Mouse (Mus musculus): Measurements from ENCODE around the gene Pcnx2. TPM values are rescaled to one million over a fixed set of nuclear protein-coding genes. Genes with fewer than 3 reads are reported as not detected.

Pcnx2 gene
- polyA plus RNA-seq, 1 experiment = 0.45 TPM

DNA sequence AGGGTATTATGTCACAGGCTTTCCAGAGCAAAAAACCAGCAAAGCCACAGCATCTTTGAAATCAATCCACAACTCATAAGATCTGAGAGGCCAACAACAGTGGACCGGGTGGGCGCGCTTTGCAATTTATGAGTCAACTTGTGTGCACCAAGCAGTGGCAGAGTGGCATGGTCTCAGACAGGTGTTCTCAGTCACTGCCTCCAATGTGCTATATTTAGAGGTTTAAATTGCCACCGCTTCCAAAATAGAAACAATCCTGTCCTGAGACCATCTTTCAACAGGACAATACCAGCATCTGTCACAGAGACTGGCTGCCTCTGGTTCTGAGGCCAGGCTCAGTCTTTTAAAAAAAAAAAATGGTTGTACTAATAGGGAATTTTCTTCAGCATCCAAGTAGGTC lies 42.0 kb downstream of the Pcnx2 start:
- H3K36me3 ChIP-seq (ENCODE audit: control insufficient read depth, insufficient read depth, low read length, poor library complexity, severe bottlenecking) = no peaks in the 10 kb centered on the region
- H3K9ac ChIP-seq (ENCODE audit: low read depth, poor library complexity, severe bottlenecking) = no peak overlapping the region
- no peaks in the 10 kb centered on the region for H3K9me3 ChIP-seq (replicated peaks; ENCODE audit: control insufficient read depth, insufficient read depth, low read length, poor library complexity, severe bottlenecking)
- no peak overlapping the region for H3K27ac ChIP-seq (ENCODE audit: insufficient read depth, low read length)
- H3K4me3 ChIP-seq (ENCODE audit: low read depth, low read length) = no peak overlapping the region
- no peaks in the 10 kb centered on the region for H3K27me3 ChIP-seq (ENCODE audit: control insufficient read depth, insufficient read depth, low read length, poor library complexity, severe bottlenecking)
- TF ChIP-seq EP300 (IDR thresholded peaks at IDR 0.05; ENCODE audit: insufficient read depth, low read depth, low read length) = no peak
- no peak for TF ChIP-seq POLR2A (IDR thresholded peaks at IDR 0.05; ENCODE audit: insufficient read depth, low read length)
- no peak for TF ChIP-seq CTCF (IDR thresholded peaks at IDR 0.05; ENCODE audit: low read depth, low read length)
- no peaks in the 10 kb centered on the region for H3K4me1 ChIP-seq (ENCODE audit: control insufficient read depth, insufficient read depth, low read length)

DNA sequence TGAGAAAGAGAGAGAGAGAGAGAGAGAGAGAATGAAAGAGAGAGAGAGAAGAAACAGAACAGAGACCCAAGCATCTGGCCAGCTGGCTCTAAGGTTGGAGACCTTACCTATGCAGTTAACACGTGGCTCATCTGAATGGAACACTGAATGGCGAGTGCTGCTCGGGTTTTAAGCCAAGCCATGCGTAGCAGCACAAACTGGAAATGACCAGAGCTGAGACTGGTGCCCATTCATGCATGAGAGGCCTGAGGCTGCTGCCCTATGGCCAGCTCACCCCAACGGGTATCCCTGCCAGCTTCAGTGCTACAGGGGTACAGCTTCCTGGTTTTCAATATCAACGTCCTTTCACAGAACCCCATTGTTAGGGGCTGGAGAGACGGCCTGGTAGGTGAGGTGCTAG lies 43.7 kb downstream of the Pcnx2 start:
- Histone ChIP-seq H3K27ac (ENCODE audit: insufficient read depth, low read length) (no peak overlapping the region), H3K27me3 (ENCODE audit: control insufficient read depth, insufficient read depth, low read length, poor library complexity, severe bottlenecking) (no peaks in the 10 kb centered on the region), H3K4me1 (ENCODE audit: control insufficient read depth, insufficient read depth, low read length) (no peaks in the 10 kb centered on the region), H3K36me3 (ENCODE audit: control insufficient read depth, insufficient read depth, low read length, poor library complexity, severe bottlenecking) (no peaks in the 10 kb centered on the region), H3K9ac (ENCODE audit: low read depth, poor library complexity, severe bottlenecking) (no peak overlapping the region), H3K9me3 (replicated peaks; ENCODE audit: control insufficient read depth, insufficient read depth, low read length, poor library complexity, severe bottlenecking) (no peaks in the 10 kb centered on the region), H3K4me3 (ENCODE audit: low read depth, low read length) (no peak overlapping the region)
- TF ChIP-seq POLR2A (IDR thresholded peaks at IDR 0.05; ENCODE audit: insufficient read depth, low read length) (no peak), EP300 (IDR thresholded peaks at IDR 0.05; ENCODE audit: insufficient read depth, low read depth, low read length) (no peak), CTCF (IDR thresholded peaks at IDR 0.05; ENCODE audit: low read depth, low read length) (no peak)

- no peak overlapping the region for H3K4me3 ChIP-seq (ENCODE audit: low read depth, low read length)
- TF ChIP-seq CTCF (IDR thresholded peaks at IDR 0.05; ENCODE audit: low read depth, low read length) = no peak
- TF ChIP-seq POLR2A (IDR thresholded peaks at IDR 0.05; ENCODE audit: insufficient read depth, low read length) = no peak
- no peak for TF ChIP-seq EP300 (IDR thresholded peaks at IDR 0.05; ENCODE audit: insufficient read depth, low read depth, low read length)
- H3K36me3 ChIP-seq (ENCODE audit: control insufficient read depth, insufficient read depth, low read length, poor library complexity, severe bottlenecking) = no peaks in the 10 kb centered on the region
- no peaks in the 10 kb centered on the region for H3K4me1 ChIP-seq (ENCODE audit: control insufficient read depth, insufficient read depth, low read length)
- H3K9me3 ChIP-seq (replicated peaks; ENCODE audit: control insufficient read depth, insufficient read depth, low read length, poor library complexity, severe bottlenecking) = no peaks in the 10 kb centered on the region
- H3K9ac ChIP-seq (ENCODE audit: low read depth, poor library complexity, severe bottlenecking) = no peak overlapping the region
- H3K27me3 ChIP-seq (ENCODE audit: control insufficient read depth, insufficient read depth, low read length, poor library complexity, severe bottlenecking) = no peaks in the 10 kb centered on the region
- H3K27ac ChIP-seq (ENCODE audit: insufficient read depth, low read length) = no peak overlapping the region
Observed at GRCm38 (mm10) chr8:125853300-125853699, 44.8 kb downstream of the Pcnx2 start.

DNA sequence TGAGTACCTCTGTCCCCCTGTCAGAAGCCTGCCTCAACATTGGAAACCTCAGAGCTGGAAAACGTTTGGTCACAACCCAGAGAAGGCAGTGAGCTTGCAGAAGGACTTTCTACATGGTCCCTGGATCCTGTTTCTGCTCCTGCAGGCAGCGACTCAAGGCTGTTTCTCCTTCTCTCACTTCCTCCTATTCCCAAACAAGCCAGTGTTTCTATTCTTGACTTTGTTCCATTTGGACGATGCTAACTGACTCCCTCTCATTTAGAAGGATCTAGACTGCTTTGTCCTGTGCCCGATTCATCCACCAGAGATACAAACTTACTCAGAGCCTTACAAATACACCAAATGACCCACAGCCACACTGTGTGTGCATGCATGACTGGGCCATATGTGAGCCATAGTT lies 48.9 kb downstream of the Pcnx2 start:
- Histone ChIP-seq H3K9me3 (replicated peaks; ENCODE audit: control insufficient read depth, insufficient read depth, low read length, poor library complexity, severe bottlenecking) (no peaks in the 10 kb centered on the region), H3K9ac (ENCODE audit: low read depth, poor library complexity, severe bottlenecking) (no peak overlapping the region), H3K27me3 (ENCODE audit: control insufficient read depth, insufficient read depth, low read length, poor library complexity, severe bottlenecking) (no peaks in the 10 kb centered on the region), H3K4me1 (ENCODE audit: control insufficient read depth, insufficient read depth, low read length) (no peaks in the 10 kb centered on the region), H3K36me3 (ENCODE audit: control insufficient read depth, insufficient read depth, low read length, poor library complexity, severe bottlenecking) (no peaks in the 10 kb centered on the region), H3K27ac (ENCODE audit: insufficient read depth, low read length) (no peak overlapping the region), H3K4me3 (ENCODE audit: low read depth, low read length) (no peak overlapping the region)
- TF ChIP-seq CTCF (IDR thresholded peaks at IDR 0.05; ENCODE audit: low read depth, low read length) = no peak
- TF ChIP-seq EP300 (IDR thresholded peaks at IDR 0.05; ENCODE audit: insufficient read depth, low read depth, low read length) = no peak
- TF ChIP-seq POLR2A (IDR thresholded peaks at IDR 0.05; ENCODE audit: insufficient read depth, low read length) = no peak

- no peak overlapping the region for H3K27ac ChIP-seq (ENCODE audit: insufficient read depth, low read length)
- H3K9me3 ChIP-seq (replicated peaks; ENCODE audit: control insufficient read depth, insufficient read depth, low read length, poor library complexity, severe bottlenecking) = no peaks in the 10 kb centered on the region
- H3K4me1 ChIP-seq (ENCODE audit: control insufficient read depth, insufficient read depth, low read length) = no peaks in the 10 kb centered on the region
- no peak overlapping the region for H3K9ac ChIP-seq (ENCODE audit: low read depth, poor library complexity, severe bottlenecking)
- no peak overlapping the region for H3K4me3 ChIP-seq (ENCODE audit: low read depth, low read length)
- TF ChIP-seq POLR2A (IDR thresholded peaks at IDR 0.05; ENCODE audit: insufficient read depth, low read length) (no peak), EP300 (IDR thresholded peaks at IDR 0.05; ENCODE audit: insufficient read depth, low read depth, low read length) (no peak), CTCF (IDR thresholded peaks at IDR 0.05; ENCODE audit: low read depth, low read length) (no peak)
- no peaks in the 10 kb centered on the region for H3K36me3 ChIP-seq (ENCODE audit: control insufficient read depth, insufficient read depth, low read length, poor library complexity, severe bottlenecking)
- no peaks in the 10 kb centered on the region for H3K27me3 ChIP-seq (ENCODE audit: control insufficient read depth, insufficient read depth, low read length, poor library complexity, severe bottlenecking)
Observed at GRCm38 (mm10) chr8:125847842-125848241, 50.3 kb downstream of the Pcnx2 start.

DNA sequence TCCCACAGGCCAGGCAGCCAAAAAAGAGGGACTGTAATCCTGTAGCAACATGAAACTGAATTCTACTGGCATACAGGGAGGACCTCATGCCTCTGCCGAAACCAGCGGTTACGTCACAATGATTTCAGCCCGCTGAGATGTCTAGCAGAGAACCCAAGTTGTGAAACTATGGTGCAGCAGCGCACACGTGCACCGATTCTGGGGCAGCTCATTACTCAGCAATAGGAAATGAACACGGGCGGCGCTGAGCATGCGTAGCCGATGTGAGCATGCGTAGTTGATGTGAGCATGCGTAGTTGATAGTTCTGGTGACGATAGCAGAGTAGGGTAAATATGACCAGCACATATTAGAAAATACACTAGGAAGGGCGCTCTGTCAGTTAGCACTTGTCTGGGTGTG lies 52.8 kb downstream of the Pcnx2 start:
- Histone ChIP-seq H3K9me3 (replicated peaks; ENCODE audit: control insufficient read depth, insufficient read depth, low read length, poor library complexity, severe bottlenecking) (no peaks in the 10 kb centered on the region), H3K27ac (ENCODE audit: insufficient read depth, low read length) (no peak overlapping the region), H3K9ac (ENCODE audit: low read depth, poor library complexity, severe bottlenecking) (no peak overlapping the region), H3K36me3 (ENCODE audit: control insufficient read depth, insufficient read depth, low read length, poor library complexity, severe bottlenecking) (no peaks in the 10 kb centered on the region), H3K27me3 (ENCODE audit: control insufficient read depth, insufficient read depth, low read length, poor library complexity, severe bottlenecking) (no peaks in the 10 kb centered on the region), H3K4me3 (ENCODE audit: low read depth, low read length) (no peak overlapping the region), H3K4me1 (ENCODE audit: control insufficient read depth, insufficient read depth, low read length) (no peaks in the 10 kb centered on the region)
- no peak for TF ChIP-seq CTCF (IDR thresholded peaks at IDR 0.05; ENCODE audit: low read depth, low read length)

Data from ES-Bruce4 (cell line).